Mouse (Mus musculus): ENCODE measurements around the gene Itgb2l. TPM values are rescaled to one million over a fixed set of nuclear protein-coding genes. Genes with fewer than 3 reads are reported as not detected.

The Itgb2l gene
- not detected for total RNA-seq (2018; cell fraction: chromatin; rRNA removed)
- under 1 TPM in 11 of 26 experiments, not detected in 15; 0.07 to 0.52 (median 0.15) TPM for total RNA-seq (2018; cell fraction: cytosol; rRNA removed)
- 1 to 10 TPM in 1 of 26 experiments, under 1 TPM in 7, not detected in 18; 0.23 to 2.7 (median 0.39) TPM for total RNA-seq (2018; cell fraction: nucleus; rRNA removed)
- 0.12 to 0.44 TPM in 2 of 3 replicates, not detected in the other for polyA plus RNA-seq (2018)

DNA sequence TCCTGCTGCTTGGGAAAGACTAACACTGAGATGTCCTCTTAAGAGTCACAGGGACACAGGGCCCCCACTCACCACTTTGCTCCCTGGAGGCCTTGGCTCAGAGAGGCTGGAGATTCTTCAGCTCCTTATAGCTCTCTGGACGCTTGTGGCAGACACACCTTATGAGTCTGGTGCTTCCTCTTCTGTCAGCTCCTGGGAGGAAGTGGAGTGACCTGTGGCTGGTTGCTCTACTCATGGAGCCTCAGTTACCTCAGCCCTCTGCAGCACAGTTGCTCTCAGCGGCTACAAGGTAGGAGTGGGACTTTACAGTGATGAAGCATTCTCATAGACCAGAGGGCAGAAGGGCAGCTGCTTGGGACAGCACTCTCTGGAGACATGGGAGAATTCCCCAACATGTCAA is at the start of gene Itgb2l:
Gene Itgb2l (minus strand): TSS at position 152 of the 400 bp plus-strand sequence.
- Histone ChIP-seq H3K79me2 (ENCODE audit: inconsistent target) (no peaks in the 10 kb centered on the region), H3K27ac (no peak within 1 kb of the TSS), H3K4me3 (ENCODE audit: inconsistent target) (no peak within 1 kb of the TSS), H3K36me3 (ENCODE audit: inconsistent target) (no peaks in the 10 kb centered on the region)
- WGBS (ENCODE audit: missing documents), result 36% methylated on average over 2 of the region's 2 CpGs

DNA sequence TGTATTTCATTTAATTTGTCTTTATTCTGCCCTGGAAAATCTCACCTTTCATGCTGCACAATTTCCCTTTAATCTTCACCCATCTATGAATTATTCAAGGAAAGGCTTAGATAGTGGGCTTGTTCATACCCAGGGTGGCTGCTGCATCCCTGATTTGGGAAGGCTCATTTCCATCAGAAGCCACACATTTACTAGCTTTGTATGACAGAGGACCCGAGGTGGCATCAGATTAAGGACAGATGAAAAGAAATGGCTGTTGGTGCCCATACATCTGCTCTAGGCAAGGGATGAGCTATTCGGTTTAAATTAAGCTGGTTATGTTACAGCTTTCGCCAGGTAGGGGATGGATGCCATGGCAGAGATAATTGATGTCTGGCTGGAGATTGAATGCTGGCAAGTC is 48.1 kb upstream of the Itgb2l start:
- no peaks in the 10 kb centered on the region for H3K36me3 ChIP-seq (ENCODE audit: inconsistent target)
- no peak overlapping the region for H3K27ac ChIP-seq
- WGBS (ENCODE audit: missing documents), result 67% methylated on average over 3 of the region's 3 CpGs
- H3K79me2 ChIP-seq (ENCODE audit: inconsistent target), result no peaks in the 10 kb centered on the region
- no peak overlapping the region for H3K4me3 ChIP-seq (ENCODE audit: inconsistent target)

DNA sequence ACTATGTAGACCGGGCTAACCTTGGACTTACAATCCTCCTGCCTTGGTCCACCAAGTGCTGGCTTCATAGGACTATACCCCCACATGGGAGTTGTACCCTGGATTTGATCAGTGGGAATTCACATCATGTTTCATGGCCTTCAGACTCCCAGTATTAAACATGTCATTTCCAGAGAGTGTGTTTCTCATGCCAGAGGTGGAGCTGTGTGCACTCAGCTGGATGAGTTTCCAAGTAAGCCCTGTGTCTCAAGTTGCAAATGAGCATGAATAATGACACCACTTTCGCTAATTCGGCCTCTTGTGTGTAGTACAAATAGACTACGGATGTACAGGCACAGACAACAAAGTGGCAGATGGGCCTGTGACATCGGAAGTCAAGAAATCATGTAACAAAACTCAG is 44.6 kb upstream of the Itgb2l start:
- Histone ChIP-seq H3K27ac (no peak overlapping the region), H3K36me3 (ENCODE audit: inconsistent target) (no peaks in the 10 kb centered on the region), H3K4me3 (ENCODE audit: inconsistent target) (no peak overlapping the region), H3K79me2 (ENCODE audit: inconsistent target) (no peaks in the 10 kb centered on the region)
- 92% methylated on average over 5 of the region's 5 CpGs for WGBS (ENCODE audit: missing documents)

DNA sequence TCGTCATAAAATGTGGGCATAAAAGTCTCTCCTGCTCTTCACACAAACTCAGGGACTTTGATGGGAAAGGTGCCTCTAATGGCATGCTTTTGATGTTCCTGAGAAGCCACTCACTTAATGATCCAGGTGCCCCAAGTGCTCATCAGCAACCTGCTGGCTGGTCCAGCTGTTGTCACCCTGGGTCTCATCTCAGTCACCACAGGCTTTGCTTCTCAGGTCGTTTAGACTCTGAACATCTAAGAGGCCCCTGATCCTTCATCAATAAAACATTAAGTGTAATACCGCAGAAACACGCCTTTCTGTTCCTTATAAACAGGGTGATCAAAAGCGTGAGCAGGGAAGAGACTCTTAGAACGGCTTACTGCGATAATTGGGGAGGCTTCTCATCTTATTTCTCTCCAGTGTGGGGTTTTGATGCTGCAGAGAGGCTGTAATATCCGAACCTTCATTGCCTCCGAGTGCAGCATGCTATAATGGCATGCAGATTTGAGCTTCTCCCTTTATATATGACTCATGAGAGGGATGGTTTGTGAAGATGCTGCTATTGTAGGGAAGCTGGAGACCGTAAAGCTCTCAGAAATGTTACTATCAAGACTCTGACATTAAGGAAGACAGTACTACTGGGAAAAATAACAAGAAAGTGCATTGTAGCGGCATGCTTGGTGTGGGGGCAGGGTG is 43.7 kb upstream of the Itgb2l start:
- Histone ChIP-seq H3K79me2 (ENCODE audit: inconsistent target) (no peaks in the 10 kb centered on the region), H3K4me3 (ENCODE audit: inconsistent target) (no peak overlapping the region), H3K27ac (no peak overlapping the region), H3K36me3 (ENCODE audit: inconsistent target) (no peaks in the 10 kb centered on the region)
- WGBS (ENCODE audit: missing documents), result 89% methylated on average over 11 of the region's 11 CpGs

DNA sequence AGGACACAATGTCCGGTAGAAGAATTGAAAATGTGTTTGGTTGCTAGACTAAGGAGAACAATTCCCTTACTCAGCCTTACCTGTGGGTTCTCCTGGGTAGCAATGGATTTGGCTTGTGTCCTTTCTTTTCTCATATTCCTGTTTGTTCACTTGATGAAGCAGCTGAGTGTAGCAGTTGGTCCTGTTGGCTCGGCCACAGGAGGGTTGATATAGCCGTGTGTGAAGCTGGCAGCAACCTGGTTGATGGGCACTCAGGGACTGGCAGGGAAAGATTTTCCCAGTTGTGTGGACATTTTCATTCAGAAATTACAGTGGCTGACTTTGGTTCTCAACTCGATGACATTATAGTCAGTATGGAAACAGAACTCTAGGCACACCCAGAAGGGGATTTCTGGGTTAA is 38.4 kb upstream of the Itgb2l start:
- 95% methylated on average over 4 of the region's 4 CpGs for WGBS (ENCODE audit: missing documents)
- Histone ChIP-seq H3K4me3 (ENCODE audit: inconsistent target) (no peak overlapping the region), H3K79me2 (ENCODE audit: inconsistent target) (no peaks in the 10 kb centered on the region), H3K36me3 (ENCODE audit: inconsistent target) (no peaks in the 10 kb centered on the region), H3K27ac (no peak overlapping the region)

DNA sequence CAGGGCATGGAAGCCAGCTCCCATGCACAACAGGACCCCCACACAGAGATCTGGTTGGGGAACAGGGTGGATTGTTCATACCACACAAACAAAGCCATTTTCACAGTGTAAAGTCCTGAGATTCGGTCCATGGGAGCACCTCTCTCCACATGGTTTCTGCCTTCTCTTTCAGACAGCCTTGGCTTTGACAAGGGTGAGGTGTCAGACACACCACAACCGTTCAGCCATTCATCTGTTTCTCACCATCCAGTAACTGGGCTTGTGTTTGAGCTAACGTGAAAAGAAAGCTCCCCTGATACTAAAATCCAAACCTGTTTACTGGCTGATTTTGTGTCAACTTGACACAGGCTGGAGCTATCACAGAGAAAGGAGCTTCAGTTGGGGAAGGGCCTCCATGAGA is 30.8 kb upstream of the Itgb2l start:
- no peaks in the 10 kb centered on the region for H3K79me2 ChIP-seq (ENCODE audit: inconsistent target)
- H3K36me3 ChIP-seq (ENCODE audit: inconsistent target), result no peaks in the 10 kb centered on the region
- H3K4me3 ChIP-seq (ENCODE audit: inconsistent target), result no peak overlapping the region
- no peak overlapping the region for H3K27ac ChIP-seq
- WGBS (ENCODE audit: missing documents), result 82% methylated on average over 3 of the region's 3 CpGs

DNA sequence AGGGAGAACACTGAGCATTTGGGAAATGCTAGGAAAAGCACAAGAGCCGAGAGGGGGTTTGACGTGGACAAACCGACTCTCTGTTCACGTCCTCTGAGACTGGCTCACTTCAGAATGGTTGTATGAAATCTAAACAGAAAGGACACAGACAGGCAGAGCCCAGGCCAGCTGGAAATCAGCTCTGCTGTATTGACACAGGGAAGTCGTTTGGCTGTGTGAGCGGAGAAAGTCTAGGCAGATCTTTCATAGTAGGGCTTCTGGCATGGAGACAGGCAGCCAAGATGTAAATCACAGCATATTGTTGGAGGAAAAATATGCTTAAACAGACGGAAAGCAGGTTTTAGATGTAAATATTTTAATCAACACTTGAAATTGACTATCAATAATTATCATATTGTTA is 29.4 kb upstream of the Itgb2l start:
- WGBS (ENCODE audit: missing documents), result 80% methylated on average over 7 of the region's 7 CpGs
- H3K27ac ChIP-seq, result no peak overlapping the region
- H3K79me2 ChIP-seq (ENCODE audit: inconsistent target), result no peaks in the 10 kb centered on the region
- H3K4me3 ChIP-seq (ENCODE audit: inconsistent target), result no peak overlapping the region
- H3K36me3 ChIP-seq (ENCODE audit: inconsistent target), result no peaks in the 10 kb centered on the region

DNA sequence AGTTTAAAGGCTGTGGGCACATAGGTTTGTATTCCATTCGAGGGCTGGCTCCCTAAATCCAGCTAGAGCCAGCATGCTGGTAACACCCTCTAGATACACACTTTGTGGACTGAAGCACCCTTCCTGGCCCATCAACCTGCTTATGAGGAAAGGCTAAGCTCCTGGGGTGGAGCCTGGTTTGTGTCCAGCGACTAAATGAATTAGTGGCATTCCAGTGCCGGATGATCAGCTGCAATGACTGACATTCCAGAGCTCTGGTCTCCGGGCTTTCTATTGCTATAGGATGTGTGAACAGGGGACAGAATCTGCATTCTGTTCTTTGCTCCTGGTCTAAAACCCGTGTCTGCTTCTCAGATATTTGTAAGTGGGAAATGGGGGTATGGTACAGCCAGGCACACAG is 28.9 kb upstream of the Itgb2l start:
- no peaks in the 10 kb centered on the region for H3K36me3 ChIP-seq (ENCODE audit: inconsistent target)
- 59% methylated on average over 5 of the region's 5 CpGs for WGBS (ENCODE audit: missing documents)
- H3K79me2 ChIP-seq (ENCODE audit: inconsistent target), result no peaks in the 10 kb centered on the region
- no peak overlapping the region for H3K27ac ChIP-seq
- no peak overlapping the region for H3K4me3 ChIP-seq (ENCODE audit: inconsistent target)

DNA sequence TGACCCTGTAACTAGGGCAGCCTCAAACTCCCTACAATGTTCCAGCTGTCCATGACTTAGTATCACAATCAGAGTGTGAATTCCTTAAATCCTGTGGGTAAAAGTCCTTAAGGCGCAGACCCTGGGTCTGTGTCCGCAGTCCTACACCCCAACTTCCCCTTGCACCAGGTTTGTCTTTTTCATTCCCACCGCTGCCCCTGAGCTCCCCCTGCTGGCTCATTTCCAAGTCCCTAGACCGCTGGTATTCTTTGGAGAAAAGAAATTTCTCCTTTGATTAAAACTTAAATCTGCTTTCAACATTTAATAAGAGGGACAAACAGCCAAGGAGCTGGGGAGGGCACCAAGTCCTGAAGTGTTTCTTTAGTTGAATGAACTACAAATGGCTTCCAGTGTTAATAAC is 26.2 kb upstream of the Itgb2l start:
- Histone ChIP-seq H3K79me2 (ENCODE audit: inconsistent target) (no peaks in the 10 kb centered on the region), H3K4me3 (ENCODE audit: inconsistent target) (no peak overlapping the region), H3K36me3 (ENCODE audit: inconsistent target) (no peaks in the 10 kb centered on the region), H3K27ac (no peak overlapping the region)
- WGBS (ENCODE audit: missing documents), result 6% methylated on average over 4 of the region's 4 CpGs

DNA sequence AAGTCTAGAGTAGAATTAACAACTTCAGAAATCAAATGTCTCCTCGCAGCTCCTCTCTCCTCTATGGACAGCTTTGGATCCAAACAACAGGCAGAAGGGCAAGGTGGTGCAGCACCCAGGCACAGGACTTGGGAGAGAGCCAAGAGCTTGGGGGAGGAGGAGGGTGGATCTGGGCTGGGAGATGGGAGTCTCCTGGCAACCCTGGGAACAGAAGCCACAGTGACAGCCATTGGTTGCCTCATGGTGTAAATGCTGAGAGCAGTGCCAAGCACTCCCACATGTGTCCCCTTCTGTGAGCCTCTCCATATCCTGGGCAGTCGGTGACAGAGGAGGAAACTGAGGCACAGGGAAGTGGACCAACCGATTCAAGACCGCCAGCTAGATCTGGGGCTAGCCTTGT is 25.3 kb upstream of the Itgb2l start:
- Histone ChIP-seq H3K4me3 (ENCODE audit: inconsistent target) (no peak overlapping the region), H3K27ac (no peak overlapping the region), H3K79me2 (ENCODE audit: inconsistent target) (no peaks in the 10 kb centered on the region), H3K36me3 (ENCODE audit: inconsistent target) (no peaks in the 10 kb centered on the region)
- WGBS (ENCODE audit: missing documents), result 81% methylated on average over 4 of the region's 4 CpGs

DNA sequence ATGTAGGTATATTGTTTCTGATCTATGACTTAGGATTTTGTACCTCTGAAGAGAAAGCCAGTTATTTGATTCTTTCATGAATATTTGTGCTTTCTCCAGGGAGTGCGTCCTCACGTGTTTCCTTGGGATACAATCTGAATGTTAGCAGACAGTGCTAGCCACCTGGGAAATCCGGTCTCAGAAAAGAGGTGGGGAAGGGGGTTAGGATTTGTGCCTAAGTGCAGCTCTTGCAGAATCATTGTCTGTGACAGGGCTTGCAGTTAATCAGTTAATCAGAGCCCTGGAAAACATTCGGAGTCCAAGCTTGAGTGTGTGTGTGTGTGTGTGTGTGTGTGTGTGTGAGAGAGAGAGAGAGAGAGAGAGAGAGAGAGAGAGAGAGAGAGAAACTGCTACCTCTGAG is 24.6 kb upstream of the Itgb2l start:
- H3K36me3 ChIP-seq (ENCODE audit: inconsistent target), result no peaks in the 10 kb centered on the region
- H3K4me3 ChIP-seq (ENCODE audit: inconsistent target), result no peak overlapping the region
- WGBS (ENCODE audit: missing documents), result 83% methylated on average over 4 of the region's 4 CpGs
- H3K27ac ChIP-seq, result no peak overlapping the region
- no peaks in the 10 kb centered on the region for H3K79me2 ChIP-seq (ENCODE audit: inconsistent target)

DNA sequence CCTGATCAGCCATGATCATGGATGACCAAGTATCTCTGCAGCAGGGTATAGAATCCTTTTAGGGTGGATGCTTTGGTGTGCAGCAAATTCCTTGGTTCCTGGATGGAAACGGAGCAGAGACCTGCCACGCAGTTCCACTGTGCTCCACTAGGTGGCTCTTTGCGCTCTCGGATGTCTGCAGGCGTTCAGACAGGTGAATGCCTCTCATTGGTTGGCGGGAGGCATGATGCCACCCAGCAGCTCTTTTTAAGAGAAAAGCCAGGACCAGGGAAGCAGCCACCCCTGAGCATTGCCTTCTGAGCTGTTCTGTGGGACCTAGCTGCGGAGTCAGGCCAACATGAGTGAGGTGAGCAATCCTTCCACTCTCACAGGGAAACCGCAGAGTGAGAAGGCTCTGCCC is 24.0 kb upstream of the Itgb2l start, which contains the start of gene Pcp4:
Gene Pcp4 (plus strand): TSS at position 162 of the 400 bp plus-strand sequence.
- H3K79me2 ChIP-seq (ENCODE audit: inconsistent target), result no peaks in the 10 kb centered on the region
- no peak within 1 kb of the TSS for H3K27ac ChIP-seq
- H3K4me3 ChIP-seq (ENCODE audit: inconsistent target), result no peak within 1 kb of the TSS
- no peaks in the 10 kb centered on the region for H3K36me3 ChIP-seq (ENCODE audit: inconsistent target)
- WGBS (ENCODE audit: missing documents), result 17% methylated on average over 8 of the region's 8 CpGs

DNA sequence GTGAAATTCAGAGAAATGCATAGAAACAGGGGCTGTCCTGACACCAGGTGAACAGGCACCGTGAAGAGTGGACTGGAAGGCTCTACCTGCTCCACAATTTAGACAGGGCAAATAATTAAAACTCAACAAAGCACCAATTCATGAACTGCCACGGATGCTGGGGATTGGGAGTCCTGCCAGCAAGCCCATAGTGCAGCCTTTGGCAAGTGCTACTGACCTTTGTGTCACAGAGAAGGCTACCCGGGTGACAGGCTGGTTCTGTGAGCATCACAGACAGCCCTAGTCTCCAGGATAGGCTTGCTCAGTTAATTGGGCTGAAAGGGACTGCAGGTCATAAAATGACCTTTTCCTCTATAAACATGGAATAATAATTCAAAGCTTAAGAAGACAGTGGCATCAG is 17.4 kb upstream of the Itgb2l start:
- no peaks in the 10 kb centered on the region for H3K36me3 ChIP-seq (ENCODE audit: inconsistent target)
- H3K27ac ChIP-seq, result no peak overlapping the region
- H3K79me2 ChIP-seq (ENCODE audit: inconsistent target), result no peaks in the 10 kb centered on the region
- H3K4me3 ChIP-seq (ENCODE audit: inconsistent target), result no peak overlapping the region
- 72% methylated on average over 3 of the region's 3 CpGs for WGBS (ENCODE audit: missing documents)

DNA sequence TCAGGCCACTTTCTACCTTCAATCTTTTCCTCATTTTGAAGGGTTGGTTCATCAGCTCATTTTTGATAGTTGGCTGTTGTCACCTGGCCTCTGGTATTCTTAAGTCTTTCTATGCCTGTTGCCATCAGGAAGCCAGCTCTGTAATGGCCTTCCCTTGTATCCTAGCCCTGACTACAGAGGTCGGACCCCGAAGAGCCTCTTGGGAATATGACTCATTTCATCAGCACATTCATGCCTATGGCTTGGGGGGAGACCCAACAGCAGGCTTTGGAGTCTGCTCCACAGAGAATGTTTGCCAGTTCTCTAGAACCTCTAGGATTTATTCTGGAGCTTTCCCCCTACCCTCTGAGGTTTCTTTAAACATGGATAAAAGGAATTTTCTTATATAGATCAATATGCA is 15.9 kb upstream of the Itgb2l start:
- no peaks in the 10 kb centered on the region for H3K79me2 ChIP-seq (ENCODE audit: inconsistent target)
- no peak overlapping the region for H3K27ac ChIP-seq
- 83% methylated on average over 2 of the region's 2 CpGs for whole genome bisulfite sequencing (ENCODE audit: missing documents)
- H3K36me3 ChIP-seq (ENCODE audit: inconsistent target), result no peaks in the 10 kb centered on the region
- no peak overlapping the region for H3K4me3 ChIP-seq (ENCODE audit: inconsistent target)

DNA sequence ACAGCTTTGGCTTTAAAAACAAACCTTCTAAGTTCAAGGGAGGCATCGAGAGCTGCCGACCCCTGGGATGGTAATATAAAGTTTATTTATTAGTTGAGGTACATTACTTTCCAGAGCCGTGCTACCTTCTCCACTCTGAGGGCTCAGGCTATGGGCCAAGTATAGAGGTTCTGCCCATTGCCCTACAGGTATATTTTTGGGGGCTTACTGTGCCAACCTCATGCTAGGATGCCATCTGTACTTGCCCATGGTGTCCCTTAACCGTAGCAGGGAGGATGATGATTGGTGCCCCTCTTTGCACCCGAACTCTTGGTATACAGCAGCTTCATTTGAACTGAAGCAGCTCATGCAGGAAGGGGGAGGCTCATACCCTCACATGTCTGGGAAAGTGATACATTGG is 14.2 kb upstream of the Itgb2l start:
- WGBS (ENCODE audit: missing documents), result 93% methylated on average over 5 of the region's 5 CpGs
- H3K79me2 ChIP-seq (ENCODE audit: inconsistent target), result no peaks in the 10 kb centered on the region
- H3K36me3 ChIP-seq (ENCODE audit: inconsistent target), result no peaks in the 10 kb centered on the region
- no peak overlapping the region for H3K27ac ChIP-seq
- no peak overlapping the region for H3K4me3 ChIP-seq (ENCODE audit: inconsistent target)

DNA sequence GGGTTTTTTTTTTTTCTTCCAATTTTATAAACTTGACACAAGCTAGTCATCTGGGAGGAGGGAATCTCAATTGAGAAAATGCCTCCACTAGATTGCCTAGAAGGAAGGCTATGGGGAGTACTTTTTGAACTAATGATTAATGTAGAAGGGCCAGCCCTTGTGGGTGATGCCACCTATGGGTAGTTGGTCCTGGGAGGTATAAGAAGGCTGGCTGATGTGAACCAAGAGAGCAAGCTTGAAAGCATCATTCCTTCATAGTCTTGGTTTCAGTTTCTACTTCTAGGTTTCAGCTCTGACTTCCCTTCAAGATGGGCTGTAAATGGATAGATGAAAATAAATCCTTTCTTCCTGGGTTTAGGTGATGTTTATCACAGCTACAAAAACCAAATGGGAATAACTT is 10.7 kb upstream of the Itgb2l start:
- Histone ChIP-seq H3K36me3 (ENCODE audit: inconsistent target) (no peaks in the 10 kb centered on the region), H3K4me3 (ENCODE audit: inconsistent target) (no peak overlapping the region), H3K79me2 (ENCODE audit: inconsistent target) (no peaks in the 10 kb centered on the region), H3K27ac (no peak overlapping the region)

Data from macrophage (primary cell).